8 mouse cellular contexts compared by ENCODE assay signal in genomic region chr7:3646641-3647040, GRCm38 (mm10). TPM values are rescaled to one million over a fixed set of nuclear protein-coding genes. Genes with fewer than 3 reads are reported as not detected.
DNase-seq lines count a peak whose midpoint lies in the region; ATAC-seq and TF ChIP-seq lines count a peak whose summit lies in the region.

No protein-coding gene starts in this region.

- peak overlapping the region; percentile 98; the same call in 1 of the 2 replicates for H3K27ac ChIP-seq in heart, embryonic 10.5 days
- no peak overlapping the region for H3K27ac ChIP-seq in ES-E14 (ENCODE audit: insufficient read depth, low read depth, low read length, poor library complexity, severe bottlenecking)
- H3K27ac ChIP-seq in heart, embryonic 16.5 days (ENCODE audit: low read length): no peak overlapping the region
- peak overlapping the region; percentile 98; the same call in 1 of the 2 replicates for H3K27ac ChIP-seq in liver, postnatal 0 days (ENCODE audit: low read depth)

- no peak for TF ChIP-seq EP300 in liver, postnatal 0 days (IDR thresholded peaks at IDR 0.05; ENCODE audit: low read depth)

- peaks cover 29% of the 10 kb centered on the region for H3K4me1 ChIP-seq in heart, embryonic 10.5 days
- peaks cover 2 to 14% of the 10 kb centered on the region in 2 experiments; a peak in 2 of 4 replicates for H3K4me1 ChIP-seq in ES-E14 (ENCODE audit: control insufficient read depth in 2 of 2, insufficient read depth in 2 of 2, low read length in 2 of 2, poor library complexity in 1 of 2)
- H3K4me1 ChIP-seq in heart, embryonic 16.5 days (ENCODE audit: control insufficient read depth, insufficient read depth, low read length): peaks cover 33% of the 10 kb centered on the region
- H3K4me1 ChIP-seq in liver, postnatal 0 days (ENCODE audit: insufficient read depth): peaks cover 23% of the 10 kb centered on the region

- intact Hi-C loops in heart, postnatal 25 days (cut with DNase I): loop anchor here (1.0 to 5.0 kb wide), 2 partner anchors 18 to 46 kb away; partner anchors contain the start of genes Mboat7 and Tsen34

- in situ Hi-C loops in ES-E14 (cut with MboI; ENCODE audit: low sequenced_read_pairs in 2 of 2, unreplicated experiment in 2 of 2): no loop called here

- WGBS in heart, embryonic 10.5 days: 62% methylated on average over 4 of the region's 4 CpGs
- WGBS in heart, embryonic 16.5 days: 51% methylated on average over 4 of the region's 4 CpGs
- WGBS in liver, postnatal 0 days (ENCODE audit: insufficient replicate concordance): 51% methylated on average over 4 of the region's 4 CpGs

- ATAC-seq in heart, embryonic 16.5 days (replicated peaks; ENCODE audit: extremely low read depth, insufficient read depth, low FRiP score): no peak
- ATAC-seq in liver, postnatal 0 days: no peak

- H3K9ac ChIP-seq in ES-E14 (ENCODE audit: insufficient read depth, low read depth, low read length, poor library complexity, severe bottlenecking): peak overlapping the region; percentile 98
- H3K9ac ChIP-seq in heart, embryonic 16.5 days (ENCODE audit: low read length): peak overlapping the region; percentile 99
- peak overlapping the region; percentile 100 for H3K9ac ChIP-seq in liver, postnatal 0 days (replicated peaks)

- H3K27me3 ChIP-seq in heart, embryonic 10.5 days (ENCODE audit: insufficient read depth, poor library complexity, severe bottlenecking): no peaks in the 10 kb centered on the region
- H3K27me3 ChIP-seq in heart, embryonic 16.5 days (ENCODE audit: control insufficient read depth, insufficient read depth, low read length): no peaks in the 10 kb centered on the region
- no peaks in the 10 kb centered on the region for H3K27me3 ChIP-seq in liver, postnatal 0 days (ENCODE audit: insufficient read depth, low read length)

- no peak for DNase-seq in heart, embryonic 10.5 days (ENCODE audit: low spot score)
- DNase-seq in heart, postnatal 25 days (ENCODE audit: low spot score): no peak
- no peak for DNase-seq in ES-E14 (ENCODE audit: low read depth, low spot score)
- no peak for DNase-seq in liver, postnatal 0 days
- DNase-seq in thymus, postnatal 4 days: no peak
- no peak for DNase-seq in layer of hippocampus, postnatal 10 days (ENCODE audit: low spot score in 2 of 2)
- DNase-seq in right cerebral cortex, adult 2 months (ENCODE audit: low spot score in 2 of 2): no peak

- H3K9me3 ChIP-seq in heart, embryonic 10.5 days: no peaks in the 10 kb centered on the region
- no peaks in the 10 kb centered on the region for H3K9me3 ChIP-seq in ES-E14 (ENCODE audit: control insufficient read depth, insufficient read depth, low read depth, low read length)
- no peaks in the 10 kb centered on the region for H3K9me3 ChIP-seq in heart, embryonic 16.5 days (replicated peaks; ENCODE audit: control insufficient read depth, low read length)
- no peaks in the 10 kb centered on the region for H3K9me3 ChIP-seq in liver, postnatal 0 days (ENCODE audit: low read length)

- H3K4me3 ChIP-seq in heart, embryonic 10.5 days: peak overlapping the region; percentile 98
- H3K4me3 ChIP-seq in ES-E14 (ENCODE audit: insufficient read depth in 1 of 2, low read depth in 1 of 2, low read length in 2 of 2, poor library complexity in 1 of 2, severe bottlenecking in 1 of 2): peak overlapping the region; percentile 90 to 93
- peak overlapping the region; percentile 95 for H3K4me3 ChIP-seq in heart, embryonic 16.5 days (ENCODE audit: low read length)
- H3K4me3 ChIP-seq in liver, postnatal 0 days (ENCODE audit: low read depth, low read length): peak overlapping the region; percentile 100

- peak overlapping the region; percentile 89 for H3K4me2 ChIP-seq in heart, embryonic 16.5 days (ENCODE audit: low read depth, low read length)
- peak overlapping the region; percentile 93 for H3K4me2 ChIP-seq in liver, postnatal 0 days (ENCODE audit: low read depth, low read length)

- TF ChIP-seq CTCF in liver, postnatal 0 days (IDR thresholded peaks at IDR 0.05; ENCODE audit: low read depth): no peak

- peaks cover 33% of the 10 kb centered on the region for H3K36me3 ChIP-seq in heart, embryonic 10.5 days
- peaks cover 24% of the 10 kb centered on the region for H3K36me3 ChIP-seq in ES-E14 (ENCODE audit: control insufficient read depth, insufficient read depth, low read length, poor library complexity, severe bottlenecking)
- peaks cover 14% of the 10 kb centered on the region for H3K36me3 ChIP-seq in heart, embryonic 16.5 days (ENCODE audit: control insufficient read depth, insufficient read depth)
- H3K36me3 ChIP-seq in liver, postnatal 0 days (replicated peaks; ENCODE audit: insufficient read depth, low read length): peaks cover 22% of the 10 kb centered on the region

TF ChIP-seq in ES-E14, 5 proteins besides CTCF, POLR2A, EP300 and RAD21:
- TF ChIP-seq MAFK (IDR thresholded peaks at IDR 0.05; ENCODE audit: insufficient read depth, low read depth, low read length) (no peak), ZNF384 (IDR thresholded peaks at IDR 0.05; ENCODE audit: low read depth, low read length) (no peak), ZC3H11A (IDR thresholded peaks at IDR 0.05; ENCODE audit: borderline replicate concordance, low read depth, low read length) (no peak), CHD2 (IDR thresholded peaks at IDR 0.05; ENCODE audit: low read depth, low read length) (no peak), HCFC1 (IDR thresholded peaks at IDR 0.05; ENCODE audit: borderline replicate concordance, insufficient read depth, low read length) (no peak)

RNA-seq across cellular contexts. Expression of gene Cnot3, which starts 1.6 kb away (rescaled TPM):
- 40.7 and 56.4 TPM in 2 replicates for polyA plus RNA-seq in heart, embryonic 10.5 days (2016; fragmentation: Nextera tagmentation; extraction: Ambion mirVana)
- 10 to 100 TPM; 24.7 to 30.6 TPM for total RNA-seq in heart, postnatal 25 days (2021)
- total RNA-seq in ES-E14 (2012; rRNA removed): 47.3 and 54.4 TPM in 2 replicates
- polyA plus RNA-seq in heart, embryonic 16.5 days (2015; fragmentation: Nextera tagmentation; extraction: Ambion mirVana): 29.9 and 32.9 TPM in 2 replicates
- polyA plus RNA-seq in liver, postnatal 0 days (2015; fragmentation: Nextera tagmentation; extraction: Ambion mirVana): 12.9 and 13.7 TPM in 2 replicates
- 10 to 100 TPM; 54.5 to 57.5 TPM for total RNA-seq in layer of hippocampus, postnatal 10 days (2021)

RNA-seq across cellular contexts. Expression of gene Prpf31, which starts 16.9 kb away (rescaled TPM):
- 90.1 and 121 TPM in 2 replicates for polyA plus RNA-seq in heart, embryonic 10.5 days (2016; fragmentation: Nextera tagmentation; extraction: Ambion mirVana)
- total RNA-seq in heart, postnatal 25 days (2021): 10 to 100 TPM; 22.2 to 25.1 TPM
- total RNA-seq in ES-E14 (2012; rRNA removed): 109 and 137 TPM in 2 replicates
- 60.8 and 62.2 TPM in 2 replicates for polyA plus RNA-seq in heart, embryonic 16.5 days (2015; fragmentation: Nextera tagmentation; extraction: Ambion mirVana)
- 20.8 and 24.9 TPM in 2 replicates for polyA plus RNA-seq in liver, postnatal 0 days (2015; fragmentation: Nextera tagmentation; extraction: Ambion mirVana)
- total RNA-seq in layer of hippocampus, postnatal 10 days (2021): 10 to 100 TPM; 59.7 to 59.9 TPM

RNA-seq across cellular contexts. Expression of gene Tfpt, which starts 16.9 kb away (rescaled TPM):
- polyA plus RNA-seq in heart, embryonic 10.5 days (2016; fragmentation: Nextera tagmentation; extraction: Ambion mirVana): 19.4 and 34.5 TPM in 2 replicates
- 10 to 100 TPM; 16.9 to 20.0 TPM for total RNA-seq in heart, postnatal 25 days (2021)
- 25.4 and 29.1 TPM in 2 replicates for total RNA-seq in ES-E14 (2012; rRNA removed)
- 15.6 and 17.0 TPM in 2 replicates for polyA plus RNA-seq in heart, embryonic 16.5 days (2015; fragmentation: Nextera tagmentation; extraction: Ambion mirVana)
- polyA plus RNA-seq in liver, postnatal 0 days (2015; fragmentation: Nextera tagmentation; extraction: Ambion mirVana): 8.8 and 9.8 TPM in 2 replicates
- 10 to 100 TPM; 34.4 to 42.6 TPM for total RNA-seq in layer of hippocampus, postnatal 10 days (2021)

RNA-seq across cellular contexts. Expression of gene Leng1, which starts 19.0 kb away (rescaled TPM):
- 19.5 and 19.6 TPM in 2 replicates for polyA plus RNA-seq in heart, embryonic 10.5 days (2016; fragmentation: Nextera tagmentation; extraction: Ambion mirVana)
- total RNA-seq in heart, postnatal 25 days (2021): 10 to 100 TPM; 10.0 to 11.4 TPM
- 4.5 and 5.7 TPM in 2 replicates for total RNA-seq in ES-E14 (2012; rRNA removed)
- polyA plus RNA-seq in heart, embryonic 16.5 days (2015; fragmentation: Nextera tagmentation; extraction: Ambion mirVana): 20.5 and 22.3 TPM in 2 replicates
- 7.0 and 7.8 TPM in 2 replicates for polyA plus RNA-seq in liver, postnatal 0 days (2015; fragmentation: Nextera tagmentation; extraction: Ambion mirVana)
- 1 to 10 TPM; 6.1 to 7.3 TPM for total RNA-seq in layer of hippocampus, postnatal 10 days (2021)

RNA-seq across cellular contexts. Expression of gene Ndufa3, which starts 29.5 kb away (rescaled TPM):
- 486 and 602 TPM in 2 replicates for polyA plus RNA-seq in heart, embryonic 10.5 days (2016; fragmentation: Nextera tagmentation; extraction: Ambion mirVana)
- 1,000 to 10,000 TPM; 1,735 to 1,752 TPM for total RNA-seq in heart, postnatal 25 days (2021)
- total RNA-seq in ES-E14 (2012; rRNA removed): 236 and 303 TPM in 2 replicates
- polyA plus RNA-seq in heart, embryonic 16.5 days (2015; fragmentation: Nextera tagmentation; extraction: Ambion mirVana): 644 and 753 TPM in 2 replicates
- polyA plus RNA-seq in liver, postnatal 0 days (2015; fragmentation: Nextera tagmentation; extraction: Ambion mirVana): 385 and 415 TPM in 2 replicates
- 100 to 1,000 TPM; 531 to 596 TPM for total RNA-seq in layer of hippocampus, postnatal 10 days (2021)

Comparison
In these comparisons a context has a peak if more than half of its experiments do, and no peak if none do; other contexts are left out.
1. H3K27ac ChIP-seq: peak in heart, embryonic 10.5 days (single experiment) and liver, postnatal 0 days (single experiment); none in ES-E14 (single experiment) and heart, embryonic 16.5 days (single experiment).
2. Peak in every context shown above with its lines, with median percentiles within 50 percentile points of each other: H3K4me3 ChIP-seq and H3K9ac ChIP-seq.